Mouse (Mus musculus): ENCODE data around the gene Tbck. TPM values are rescaled to one million over a fixed set of nuclear protein-coding genes. Genes with fewer than 3 reads are reported as not detected.

Tbck gene
- total RNA-seq, 4 experiments from 2014 or later = 21.0 to 27.6 (median 26.0) TPM

GRCm38 (mm10) chr3:132766033-132766726 is 82.2 kb downstream of the Tbck start:
- DNase-seq = no peak

- DNase-seq = no peak
These were observed 88.1 kb downstream of the Tbck start for GRCm38 (mm10) chr3:132772054-132772453.

GRCm38 (mm10) chr3:132776686-132777085 is 92.7 kb downstream of the Tbck start:
- DNase-seq = no peak

- no peak for DNase-seq
These were observed 97.2 kb downstream of the Tbck start for GRCm38 (mm10) chr3:132781103-132781502.

- no peak for DNase-seq
These were observed 99.1 kb downstream of the Tbck start for GRCm38 (mm10) chr3:132783087-132783486.

- DNase-seq = no peak
These were observed 100.8 kb downstream of the Tbck start for GRCm38 (mm10) chr3:132784732-132785131.

- no peak for DNase-seq
These were observed 102.7 kb downstream of the Tbck start for GRCm38 (mm10) chr3:132786690-132787089.

- no peak for DNase-seq
These were observed 103.8 kb downstream of the Tbck start for GRCm38 (mm10) chr3:132787775-132788174.

GRCm38 (mm10) chr3:132791140-132791539 is 107.2 kb downstream of the Tbck start:
- no peak for DNase-seq

- DNase-seq = no peak
These were observed 116.3 kb downstream of the Tbck start for GRCm38 (mm10) chr3:132800196-132800595.

- no peak for DNase-seq
These were observed 118.0 kb downstream of the Tbck start for GRCm38 (mm10) chr3:132801910-132802309.

GRCm38 (mm10) chr3:132807888-132808579 is 124.1 kb downstream of the Tbck start:
- DNase-seq = no peak

- no peak for DNase-seq
These were observed 125.0 kb downstream of the Tbck start for GRCm38 (mm10) chr3:132808951-132809350.

GRCm38 (mm10) chr3:132811791-132812190 is 127.8 kb downstream of the Tbck start:
- DNase-seq = no peak

GRCm38 (mm10) chr3:132812356-132812755 is 128.4 kb downstream of the Tbck start:
- DNase-seq = no peak

- no peak for DNase-seq
These were observed 129.2 kb downstream of the Tbck start for GRCm38 (mm10) chr3:132813147-132813546.

GRCm38 (mm10) chr3:132813706-132814497 is 130.0 kb downstream of the Tbck start:
- DNase-seq = no peak

- DNase-seq = no peak
These were observed 131.0 kb downstream of the Tbck start for GRCm38 (mm10) chr3:132814791-132815496.

GRCm38 (mm10) chr3:132815497-132816326 is 131.8 kb downstream of the Tbck start:
- DNase-seq = no peak

GRCm38 (mm10) chr3:132819408-132819807 is 135.5 kb downstream of the Tbck start:
- DNase-seq = no peak

GRCm38 (mm10) chr3:132831179-132831873 is 147.4 kb downstream of the Tbck start:
- DNase-seq = no peak

All from adrenal gland, adult 8-10 months (tissue).